Mouse (Mus musculus): Measurements from ENCODE around the gene Cfap43.

Gene Cfap43

DNA sequence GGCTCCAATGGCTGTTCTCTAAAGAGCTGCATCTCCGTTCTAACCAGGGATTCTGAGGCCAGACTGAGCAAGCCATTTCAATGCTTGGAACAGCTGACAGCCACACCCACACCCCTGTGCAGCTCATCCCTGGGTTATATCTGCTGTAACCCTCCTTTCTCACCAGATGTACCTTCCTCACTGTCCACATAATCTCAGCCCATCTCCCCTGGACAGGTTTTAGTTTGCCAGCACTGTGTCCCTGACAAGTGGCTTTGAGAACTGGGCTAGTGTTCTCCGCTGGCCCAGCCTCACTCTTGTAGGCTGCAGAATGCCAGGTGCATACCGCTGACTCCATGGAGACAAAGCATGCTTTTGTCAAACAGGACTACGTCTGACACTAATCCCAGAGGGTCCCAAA, 1.7 kb downstream of the Cfap43 start:
- no peak for ATAC-seq (ENCODE audit: insufficient number of reproducible peaks, low FRiP score, low TSS enrichment)

DNA sequence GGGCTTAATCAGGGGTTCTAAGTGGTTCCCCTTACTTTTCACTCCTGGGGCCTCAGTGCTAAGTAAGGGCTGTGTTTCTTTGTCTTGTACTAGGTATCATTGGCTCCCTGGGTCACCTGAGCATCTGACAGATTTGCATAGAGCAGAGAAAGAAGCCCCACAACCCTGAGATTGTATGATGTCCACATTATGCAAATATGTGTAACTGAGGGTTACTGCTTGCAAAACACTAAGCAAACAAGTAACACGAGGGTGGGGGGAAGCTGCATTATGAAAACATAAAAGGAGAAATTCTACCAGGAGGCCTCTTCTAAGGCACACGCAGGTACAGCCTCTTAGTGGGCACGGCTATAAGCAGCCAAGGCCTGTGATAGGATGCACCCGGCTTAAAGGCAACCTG, 3.8 kb downstream of the Cfap43 start:
- no peak for ATAC-seq (ENCODE audit: insufficient number of reproducible peaks, low FRiP score, low TSS enrichment)

DNA sequence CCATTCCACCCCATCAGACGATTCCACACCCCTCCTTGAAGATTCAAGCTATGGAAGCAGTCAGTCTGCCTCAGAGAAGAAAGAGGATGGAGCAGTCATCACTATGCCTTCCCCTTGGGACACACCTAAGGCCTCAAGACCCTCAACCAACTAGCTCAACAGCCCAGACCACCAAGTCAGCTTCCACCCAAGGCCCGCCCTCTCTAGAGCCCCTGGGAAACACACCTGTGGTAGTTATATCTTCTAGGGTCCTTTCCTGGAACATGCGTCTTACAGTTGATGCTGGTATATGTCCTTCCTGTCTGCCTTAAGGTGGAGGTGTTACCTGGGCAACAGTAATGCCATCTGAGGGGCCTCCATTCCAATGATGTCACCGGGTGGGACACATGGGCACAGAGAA, 4.9 kb downstream of the Cfap43 start:
- no peak for ATAC-seq (ENCODE audit: insufficient number of reproducible peaks, low FRiP score, low TSS enrichment)

DNA sequence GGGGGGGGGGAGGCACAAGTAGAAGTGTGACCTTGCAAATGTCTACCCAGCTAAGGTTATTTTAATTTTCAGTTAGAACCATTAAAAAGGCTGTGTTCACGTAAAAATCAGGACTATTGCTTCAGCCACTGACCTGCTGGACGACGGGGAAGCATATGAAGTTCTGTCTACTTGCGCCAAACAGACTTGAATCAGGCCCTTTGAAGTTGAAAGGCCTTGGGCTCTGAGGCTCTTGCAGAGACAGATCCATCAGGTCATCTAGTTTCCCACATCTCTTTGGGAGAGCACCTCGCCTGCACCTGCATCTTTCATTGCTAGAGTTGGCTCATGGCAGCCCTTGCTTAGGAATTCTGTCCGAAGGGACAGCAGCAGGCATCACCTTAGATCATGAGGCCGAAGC, 5.7 kb downstream of the Cfap43 start:
- ATAC-seq (ENCODE audit: insufficient number of reproducible peaks, low FRiP score, low TSS enrichment): no peak

GRCm38 (mm10) chr19:47910751-47911150, 8.3 kb downstream of the Cfap43 start:
- ATAC-seq (ENCODE audit: insufficient number of reproducible peaks, low FRiP score, low TSS enrichment): no peak

GRCm38 (mm10) chr19:47910117-47910618, 8.9 kb downstream of the Cfap43 start:
- no peak for ATAC-seq (ENCODE audit: insufficient number of reproducible peaks, low FRiP score, low TSS enrichment)

GRCm38 (mm10) chr19:47909387-47910116, 9.5 kb downstream of the Cfap43 start:
- ATAC-seq (ENCODE audit: insufficient number of reproducible peaks, low FRiP score, low TSS enrichment): no peak

DNA sequence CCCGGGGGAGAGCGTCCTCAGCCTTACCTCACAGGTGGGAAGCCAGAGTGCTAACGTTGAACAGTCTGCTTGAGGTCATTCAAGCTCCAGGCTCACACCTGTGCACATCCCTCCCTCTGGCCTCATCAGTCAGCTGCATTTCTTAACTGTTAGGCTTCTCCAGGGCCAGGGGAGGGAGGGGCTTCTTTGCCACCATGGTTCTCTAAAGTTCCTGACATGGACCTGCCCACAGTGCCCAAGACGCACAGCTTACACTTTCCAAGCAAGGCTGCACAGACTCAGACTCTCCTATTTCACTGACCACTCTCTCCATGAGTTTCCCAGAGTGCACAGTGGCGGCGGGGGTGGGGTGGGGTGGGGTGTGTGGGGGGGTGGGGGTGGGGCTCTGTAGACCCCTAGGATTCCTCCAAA, 10.1 kb downstream of the Cfap43 start:
- ATAC-seq (ENCODE audit: insufficient number of reproducible peaks, low FRiP score, low TSS enrichment): no peak

DNA sequence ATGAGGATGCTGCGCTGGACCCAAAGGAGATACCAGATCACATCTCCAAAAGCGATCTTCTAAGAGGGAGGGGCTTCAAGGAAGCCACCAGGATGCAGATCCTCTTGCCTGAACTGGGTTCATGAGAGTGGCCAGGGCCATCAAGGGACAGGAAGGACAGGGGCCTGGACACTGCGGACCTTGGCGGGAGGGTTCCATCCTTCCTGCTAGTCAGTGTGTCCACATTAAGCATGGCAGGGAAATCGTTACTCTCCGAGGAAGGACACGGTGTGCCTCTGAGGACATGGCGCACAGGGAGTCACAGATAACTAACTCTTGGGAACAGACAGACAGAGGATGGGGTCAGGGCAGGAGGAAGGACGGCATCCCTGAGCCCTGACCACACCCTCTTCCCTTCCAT, 11.5 kb downstream of the Cfap43 start:
- ATAC-seq (ENCODE audit: insufficient number of reproducible peaks, low FRiP score, low TSS enrichment): no peak

- ATAC-seq (ENCODE audit: insufficient number of reproducible peaks, low FRiP score, low TSS enrichment): no peak
Measured at GRCm38 (mm10) chr19:47905603-47906002, 13.5 kb downstream of the Cfap43 start.

DNA sequence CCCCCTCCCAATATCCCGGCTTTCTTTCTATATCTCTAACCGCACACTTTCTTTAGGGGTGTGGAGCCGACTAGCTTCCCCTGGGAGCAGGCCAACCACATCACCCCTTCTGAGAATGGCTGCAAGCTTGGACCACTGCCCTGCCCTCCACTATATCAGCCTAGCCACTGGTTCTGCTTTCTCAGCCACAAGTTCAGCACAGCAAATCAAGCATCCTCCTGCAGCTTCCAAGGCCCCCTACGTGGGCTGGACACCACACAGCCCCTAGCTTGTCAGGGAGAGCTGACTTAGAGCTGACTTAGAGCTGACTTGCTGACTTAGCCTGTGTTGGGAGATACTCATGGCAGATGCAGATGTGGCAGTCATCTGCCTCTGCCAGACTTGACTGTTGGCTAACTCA, 14.0 kb downstream of the Cfap43 start:
- no peak for ATAC-seq (ENCODE audit: insufficient number of reproducible peaks, low FRiP score, low TSS enrichment)

DNA sequence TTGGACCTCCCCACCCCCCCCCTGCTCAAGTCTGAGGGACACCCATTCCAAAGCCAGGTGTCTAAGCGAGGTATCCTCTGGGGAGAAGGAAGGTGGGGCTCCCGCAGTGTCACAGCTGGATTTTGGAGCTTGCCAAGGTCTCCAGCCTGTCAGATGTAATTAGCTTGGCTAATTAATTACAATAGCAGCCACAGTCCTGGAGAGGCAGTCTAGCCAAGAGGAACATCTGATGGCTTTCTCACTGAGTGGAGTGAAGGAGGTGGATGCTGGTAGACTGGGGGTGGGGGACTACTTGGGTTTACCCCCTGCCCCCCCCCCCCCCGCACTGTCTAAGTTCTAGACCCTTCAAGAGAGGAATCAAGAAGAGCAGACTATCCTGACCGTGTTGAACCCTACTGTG, 15.4 kb downstream of the Cfap43 start:
- ATAC-seq (ENCODE audit: insufficient number of reproducible peaks, low FRiP score, low TSS enrichment): no peak

GRCm38 (mm10) chr19:47902316-47903201, 16.5 kb downstream of the Cfap43 start:
- no peak for ATAC-seq (ENCODE audit: insufficient number of reproducible peaks, low FRiP score, low TSS enrichment)

DNA sequence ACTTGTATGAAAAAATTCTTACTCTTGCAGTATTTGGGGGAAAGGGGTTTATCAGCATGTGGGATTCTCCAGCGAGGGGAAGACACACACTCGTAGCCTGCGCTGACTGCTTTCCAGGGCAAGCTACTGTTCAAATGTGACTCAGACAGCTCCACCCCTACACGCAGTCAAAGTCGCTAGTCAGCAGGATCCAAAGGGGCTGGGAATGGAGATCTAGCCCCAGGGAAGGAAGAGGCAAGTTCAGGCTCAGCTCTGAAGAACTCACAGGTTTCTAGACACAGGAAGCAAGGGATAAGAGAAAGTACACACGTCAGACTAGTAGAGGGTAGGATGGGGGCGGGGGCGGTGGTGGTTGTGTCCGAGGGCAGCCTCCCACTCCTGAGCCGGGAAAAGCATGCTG, 18.5 kb downstream of the Cfap43 start:
- ATAC-seq (ENCODE audit: insufficient number of reproducible peaks, low FRiP score, low TSS enrichment): no peak

- no peak for ATAC-seq (ENCODE audit: insufficient number of reproducible peaks, low FRiP score, low TSS enrichment)
Measured at GRCm38 (mm10) chr19:47900012-47900411, 19.1 kb downstream of the Cfap43 start.

- no peak for ATAC-seq (ENCODE audit: insufficient number of reproducible peaks, low FRiP score, low TSS enrichment)
Measured at GRCm38 (mm10) chr19:47898472-47899079, 20.5 kb downstream of the Cfap43 start.

GRCm38 (mm10) chr19:47893092-47893491, 26.0 kb downstream of the Cfap43 start:
- ATAC-seq (ENCODE audit: insufficient number of reproducible peaks, low FRiP score, low TSS enrichment): no peak

DNA sequence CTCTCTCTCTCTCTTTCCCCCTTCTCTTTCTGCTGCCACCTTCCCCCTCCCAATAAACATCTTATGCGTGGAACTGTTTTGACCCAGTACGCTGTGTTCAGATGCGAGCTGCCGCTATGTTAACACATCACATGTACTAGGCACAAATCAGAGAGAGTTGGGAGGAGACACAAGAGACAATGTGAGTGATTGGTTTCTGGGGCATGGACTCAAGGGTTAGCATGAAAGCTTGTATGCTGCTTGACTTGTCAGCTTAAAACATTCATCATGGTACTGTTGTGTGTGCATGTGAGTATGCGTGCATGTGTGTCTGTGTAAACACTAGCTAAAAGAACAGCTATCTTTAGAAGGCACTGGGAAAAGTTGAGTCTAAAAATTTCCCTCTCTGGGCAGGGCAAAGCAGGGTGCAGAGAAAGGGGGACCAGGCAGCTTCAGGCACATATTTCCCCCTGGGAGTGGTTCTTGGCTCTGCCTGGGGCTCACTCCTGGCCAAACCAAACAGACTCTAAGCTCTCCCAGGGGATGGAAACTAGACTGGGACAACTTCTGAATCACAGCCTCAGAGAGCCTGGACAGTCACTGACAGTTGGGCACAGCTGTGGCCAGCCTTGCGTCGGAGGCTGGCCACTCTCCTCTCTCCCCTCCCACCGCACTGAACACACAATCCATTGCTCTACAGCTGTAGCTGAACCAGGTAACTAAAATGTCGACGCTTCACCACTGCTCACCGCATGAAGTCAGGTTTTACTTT, 27.4 kb downstream of the Cfap43 start:
- ATAC-seq (ENCODE audit: insufficient number of reproducible peaks, low FRiP score, low TSS enrichment): no peak

- ATAC-seq (ENCODE audit: insufficient number of reproducible peaks, low FRiP score, low TSS enrichment): no peak
Measured at GRCm38 (mm10) chr19:47890489-47891130, 28.5 kb downstream of the Cfap43 start.

DNA sequence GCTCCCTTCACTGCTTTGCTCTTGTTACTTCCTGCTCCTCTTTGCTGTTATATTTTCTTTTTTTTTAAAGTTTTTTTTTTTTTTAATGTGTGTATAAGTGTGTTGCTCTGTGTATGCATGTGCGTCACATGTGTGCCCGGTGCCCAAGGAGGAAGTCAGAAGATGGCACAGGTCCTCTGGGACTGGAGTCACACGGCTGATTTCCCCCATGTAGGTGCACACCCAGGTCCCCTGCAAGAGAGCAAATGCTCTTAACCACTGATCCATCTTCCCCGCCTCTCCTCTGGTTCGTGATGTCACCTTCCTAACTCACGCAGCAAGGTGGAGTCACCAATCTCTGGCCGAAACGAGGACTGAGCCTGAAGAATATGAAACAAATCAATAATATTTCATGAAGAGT, 31.1 kb downstream of the Cfap43 start:
- no peak for ATAC-seq (ENCODE audit: insufficient number of reproducible peaks, low FRiP score, low TSS enrichment)

Data from cerebellum, adult (tissue).